ENCODE assay signal across 34 mouse cellular contexts in genomic region chr3:130903329-130903728, GRCm38 (mm10).
"Had no signal": no experiment of that assay in that cellular context is flagged by ENCODE, and none has a peak within 500 bp of the region (broad histone marks: within the 10 kb centered on the region; RNA-seq: fewer than 3 reads in every experiment).

No protein-coding gene starts in this region.

- ATAC-seq: hindbrain, embryonic 16.5 days; hindbrain, postnatal 0 days; inflammation-experienced regulatory T-cells, adult 6 months; intestine, embryonic 15.5 days; intestine, embryonic 16.5 days; intestine, postnatal 0 days had no signal

- H3K27me3 ChIP-seq: heart, embryonic 12.5 days; heart, embryonic 13.5 days; heart, embryonic 15.5 days; hindbrain, embryonic 12.5 days; hindbrain, embryonic 13.5 days; hindbrain, embryonic 15.5 days; intestine, embryonic 15.5 days; kidney, embryonic 15.5 days had no signal

- H3K4me3 ChIP-seq: heart, embryonic 10.5 days; heart, embryonic 12.5 days; heart, embryonic 13.5 days; heart, embryonic 15.5 days; hindbrain, embryonic 10.5 days; hindbrain, embryonic 12.5 days; hindbrain, embryonic 13.5 days; hindbrain, embryonic 15.5 days; intestine, embryonic 15.5 days; kidney, embryonic 15.5 days; layer of hippocampus, adult 2 months had no signal

- DNase-seq: heart, postnatal 10 days; heart, postnatal 14 days; heart, postnatal 36 days; heart, postnatal 4 days; kidney, adult 11 months; kidney, adult 18-20 months; kidney, adult 2 months; kidney, adult 8-10 months; kidney, adult 9 months; kidney, postnatal 10 days; kidney, postnatal 14 days; kidney, postnatal 25 days; kidney, postnatal 36 days; kidney, postnatal 4 days; layer of hippocampus, adult 9-11 months; layer of hippocampus, postnatal 36 days had no signal

- H3K4me1 ChIP-seq: hindbrain, embryonic 15.5 days; intestine, embryonic 15.5 days had no signal

- H3K36me3 ChIP-seq: heart, embryonic 10.5 days; heart, embryonic 12.5 days; heart, embryonic 13.5 days; heart, embryonic 15.5 days; hindbrain, embryonic 10.5 days; hindbrain, embryonic 12.5 days; hindbrain, embryonic 13.5 days; hindbrain, embryonic 15.5 days; intestine, embryonic 15.5 days; kidney, embryonic 15.5 days had no signal

- H3K27ac ChIP-seq: heart, embryonic 10.5 days; heart, embryonic 13.5 days; heart, embryonic 15.5 days; hindbrain, embryonic 10.5 days; hindbrain, embryonic 12.5 days; hindbrain, embryonic 13.5 days; hindbrain, embryonic 14.5 days; hindbrain, embryonic 15.5 days; hindbrain, postnatal 0 days; intestine, embryonic 15.5 days; kidney, embryonic 15.5 days; kidney, postnatal 0 days; layer of hippocampus, adult 2 months had no signal
